Comparison of ENCODE assay signal across 8 mouse cellular contexts in the genomic region with DNA sequence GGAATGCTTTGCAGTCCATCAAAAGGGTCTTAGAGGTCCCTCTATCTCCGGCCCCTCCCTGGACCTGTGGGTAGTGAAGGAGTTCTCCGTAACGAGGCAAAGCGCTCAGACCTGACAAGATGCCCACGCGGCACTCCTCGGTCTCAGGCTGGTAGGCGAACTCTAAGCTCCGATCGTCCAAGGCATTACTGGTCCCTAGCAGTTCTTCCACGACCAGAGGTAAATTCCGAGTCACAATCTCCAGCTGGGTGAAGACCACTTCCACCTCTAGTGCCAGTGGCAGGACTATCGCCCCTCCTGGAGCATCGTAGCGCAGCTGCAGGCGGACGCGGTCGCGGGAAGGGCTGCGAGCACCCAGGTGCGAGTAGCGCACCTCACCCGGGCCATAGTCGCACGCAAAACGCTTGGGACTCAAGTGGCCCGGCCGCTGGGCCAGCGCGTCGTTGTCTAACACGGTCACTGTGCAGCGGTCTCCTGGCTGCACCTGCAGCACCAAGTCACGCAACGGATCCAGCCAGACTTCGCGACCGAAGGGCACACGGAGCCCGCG. TPM values are rescaled to one million over a fixed set of nuclear protein-coding genes. Genes with fewer than 3 reads are reported as not detected.
DNase-seq lines count a peak whose midpoint lies in the region; ATAC-seq lines count a peak whose summit lies in the region.

No protein-coding gene starts in this region.

- H3K27me3 ChIP-seq in embryonic facial prominence, embryonic 13.5 days: peaks cover 34% of the 10 kb centered on the region
- peaks cover 7% of the 10 kb centered on the region; the same call in 1 of the 2 replicates for H3K27me3 ChIP-seq in intestine, embryonic 16.5 days (replicated peaks; ENCODE audit: control insufficient read depth, insufficient read depth, low read length)

- ATAC-seq in embryonic facial prominence, embryonic 13.5 days (ENCODE audit: insufficient number of reproducible peaks, insufficient read depth, low FRiP score, low TSS enrichment, low read depth): no peak
- peak; percentile 47 for ATAC-seq in intestine, embryonic 16.5 days
- ATAC-seq in CD4-positive, CD25-positive, alpha-beta regulatory T cell, adult 4 months: no peak

- intact Hi-C loops in left cerebral cortex, postnatal 4 days (cut with DNase I): loop anchor here (5.0 kb wide), 2 partner anchors 69 to 129 kb away; no protein-coding TSS in a partner anchor
- intact Hi-C loops in left cerebral cortex, postnatal 10 days (cut with DNase I): loop anchor here (5.0 to 10.0 kb wide), 2 partner anchors 69 to 132 kb away; no protein-coding TSS in a partner anchor

- H3K9ac ChIP-seq in embryonic facial prominence, embryonic 13.5 days: peak overlapping the region; percentile 64
- H3K9ac ChIP-seq in intestine, embryonic 16.5 days (ENCODE audit: low read depth, low read length): peak overlapping the region; percentile 74

- peaks cover 25% of the 10 kb centered on the region for H3K36me3 ChIP-seq in embryonic facial prominence, embryonic 13.5 days
- H3K36me3 ChIP-seq in intestine, embryonic 16.5 days (ENCODE audit: control insufficient read depth, insufficient read depth, low read length): peaks cover 22% of the 10 kb centered on the region

- H3K4me1 ChIP-seq in embryonic facial prominence, embryonic 13.5 days: peaks cover 29% of the 10 kb centered on the region
- peaks cover 12% of the 10 kb centered on the region for H3K4me1 ChIP-seq in intestine, embryonic 16.5 days (ENCODE audit: control insufficient read depth, insufficient read depth, low read length)

- peak overlapping the region; percentile 64 for H3K4me3 ChIP-seq in embryonic facial prominence, embryonic 13.5 days
- H3K4me3 ChIP-seq in intestine, embryonic 16.5 days (ENCODE audit: low read length): peak overlapping the region; percentile 71

- 1% methylated on average over 42 of the region's 42 CpGs for WGBS in embryonic facial prominence, embryonic 13.5 days
- 1% methylated on average over 42 of the region's 42 CpGs for WGBS in intestine, embryonic 16.5 days

- H3K27ac ChIP-seq in embryonic facial prominence, embryonic 13.5 days: peak overlapping the region; percentile 48; the same call in 1 of the 2 replicates
- peak overlapping the region; percentile 82 for H3K27ac ChIP-seq in intestine, embryonic 16.5 days (ENCODE audit: low read length)

- H3K4me2 ChIP-seq in embryonic facial prominence, embryonic 13.5 days: peak overlapping the region; percentile 99
- H3K4me2 ChIP-seq in intestine, embryonic 16.5 days (ENCODE audit: low read depth, low read length): peak overlapping the region; percentile 97

- peak; percentile 8 for DNase-seq in left cerebral cortex, postnatal 4 days
- DNase-seq in left cerebral cortex, postnatal 10 days (ENCODE audit: extremely low spot score in 1 of 2, low spot score in 2 of 2): no peak
- DNase-seq in lung, postnatal 4 days: peak; percentile 11 to 34
- no peak for DNase-seq in Muller cell, postnatal 12 days (ENCODE audit: inconsistent ontology term)
- no peak for DNase-seq in cerebellum, adult 11-12 months

- H3K9me3 ChIP-seq in embryonic facial prominence, embryonic 13.5 days: peaks cover 17% of the 10 kb centered on the region; the same call in 1 of the 2 replicates
- H3K9me3 ChIP-seq in intestine, embryonic 16.5 days (ENCODE audit: control insufficient read depth, low read length): peaks cover 22% of the 10 kb centered on the region

RNA-seq across cellular contexts. Expression of a gene that starts 0.8 kb away (rescaled TPM):
- 10 to 100 TPM in 1 of 2 experiments, 1 to 10 TPM in 1; 8.3 to 14.7 TPM for total RNA-seq in left cerebral cortex, postnatal 4 days (2021)
- total RNA-seq in left cerebral cortex, postnatal 10 days (2021): 1 to 10 TPM; 5.2 to 6.2 TPM
- 4.8 and 5.7 TPM in 2 replicates for polyA plus RNA-seq in embryonic facial prominence, embryonic 13.5 days (2015; fragmentation: Nextera tagmentation; extraction: Ambion mirVana)
- polyA plus RNA-seq in intestine, embryonic 16.5 days (2015; fragmentation: Nextera tagmentation; extraction: Ambion mirVana): 5.3 and 5.7 TPM in 2 replicates
- polyA plus RNA-seq in CD4-positive, CD25-positive, alpha-beta regulatory T cell, adult 4 months (2017; shearing (Covaris generic)): not detected

Comparison
In these comparisons a context has a peak if more than half of its experiments do, and no peak if none do; other contexts are left out.
1. DNase-seq: peak in left cerebral cortex, postnatal 4 days (single experiment) and lung, postnatal 4 days (2 of 2); none in left cerebral cortex, postnatal 10 days (0 of 2), Muller cell, postnatal 12 days (single experiment) and cerebellum, adult 11-12 months (single experiment).